Mouse (Mus musculus): Measurements from ENCODE around the gene Cdh12.

DNA sequence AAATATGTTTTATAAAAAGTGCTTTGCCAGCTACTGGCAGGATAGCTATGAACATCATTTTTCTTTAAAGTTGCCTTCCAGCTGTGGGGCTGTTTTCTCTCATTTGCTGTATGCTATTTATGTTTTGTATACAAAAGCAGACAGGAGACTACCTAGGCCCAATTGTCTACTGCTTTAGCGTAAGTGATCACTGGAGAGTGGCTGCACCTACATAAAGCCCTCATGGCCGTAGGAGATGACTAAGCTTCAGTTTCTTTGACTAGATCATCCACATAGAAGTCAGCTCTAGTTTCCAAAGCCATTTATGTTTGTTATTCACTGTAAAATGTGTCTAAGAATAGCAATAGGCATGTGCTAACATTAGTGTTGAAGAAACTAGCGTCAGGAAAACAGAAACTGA lies 926.8 kb downstream of the Cdh12 start:
- TF ChIP-seq HCFC1 (IDR thresholded peaks at IDR 0.05; ENCODE audit: borderline replicate concordance, insufficient read depth, low read length): no peak
- TF ChIP-seq MAFK (IDR thresholded peaks at IDR 0.05; ENCODE audit: insufficient read depth, low read depth, low read length): no peak

All from ES-E14 (cell line).